Mouse (Mus musculus) olfactory bulb, adult 2 months (tissue): ENCODE measurements around the gene Surf6. TPM values are rescaled to one million over a fixed set of nuclear protein-coding genes. Genes with fewer than 3 reads are reported as not detected.

Source experiments
- H3K27ac ChIP-seq: fragments of 200-500 bp; 2 replicates; pipeline ENCODE4 v1.5.1; 2012; ENCODE audit warnings: low read depth, low read length; ENCODE audit not compliant: insufficient read depth
- H3K4me1 ChIP-seq: fragments of 200-500 bp; 2 replicates; pipeline ENCODE4 v1.6.1; 2012; ENCODE audit warnings: low read length; ENCODE audit not compliant: control insufficient read depth, insufficient read depth
- H3K4me3 ChIP-seq: fragments of 200-500 bp; 2 replicates; pipeline ENCODE4 v1.5.1; 2012; ENCODE audit warnings: mild to moderate bottlenecking, low read depth, low read length, moderate library complexity; ENCODE audit not compliant: insufficient read depth
- CTCF ChIP-seq: fragments of 200-500 bp; IDR thresholded peaks from 2 replicates; pipeline ENCODE4 v1.5.1; 2012; ENCODE audit warnings: low read depth, mild to moderate bottlenecking, low read length, moderate library complexity; ENCODE audit not compliant: insufficient read depth
- POLR2A ChIP-seq: fragments of 200-500 bp; IDR thresholded peaks from 2 replicates; pipeline ENCODE4 v1.6.1; 2012; ENCODE audit warnings: mild to moderate bottlenecking, low read depth, low read length, moderate library complexity; ENCODE audit not compliant: insufficient read depth
- WGBS: fragments of 180-500 bp; shearing (Covaris S2); methylation state at CpG from one replicate; pipeline ENCODE4 v1.1.7; 2018; 5-methylcytosine and 5-hydroxymethylcytosine counted together
- polyA plus RNA-seq: library from polyadenylated mRNA; stranded (reverse); fragments of >200 nt; gene quantifications from 2 replicates; pipeline ENCODE4 v1.2.4, GENCODE M21; 2012; ENCODE audit warnings: low replicate concordance; ENCODE audit not compliant: missing spikeins, insufficient read depth, insufficient read length

Gene Surf6
- polyA plus RNA-seq, 1 experiment = not detected

- Histone ChIP-seq H3K4me3 (no peak within 1 kb of the TSS), H3K27ac (no peak within 1 kb of the TSS), H3K4me1 (no peaks in the 10 kb centered on the region)
- WGBS = 60% methylated on average over 3 of the region's 3 CpGs
- TF ChIP-seq CTCF (no peak), POLR2A (no peak)
These were observed 37.8 kb downstream of the Surf6 start, which contains the start of gene Abo for GRCm38 (mm10) chr2:26864879-26865278. Gene Abo, minus strand, starts transcription at chr2:26864979.

- Histone ChIP-seq H3K27ac (no peak overlapping the region), H3K4me1 (no peaks in the 10 kb centered on the region), H3K4me3 (no peak overlapping the region)
- TF ChIP-seq POLR2A (no peak), CTCF (no peak)
- 76% methylated on average over 3 of the region's 3 CpGs for WGBS
These were observed 39.8 kb downstream of the Surf6 start for GRCm38 (mm10) chr2:26862856-26863255.

GRCm38 (mm10) chr2:26847706-26848105 is 55.0 kb downstream of the Surf6 start:
- Histone ChIP-seq H3K27ac (no peak overlapping the region), H3K4me1 (no peaks in the 10 kb centered on the region), H3K4me3 (no peak overlapping the region)
- WGBS = 68% methylated on average over 2 of the region's 2 CpGs
- TF ChIP-seq CTCF (no peak), POLR2A (no peak)

Other genes starting within 250 kb of the Surf6 start
- not detected in 2 replicates for gene Lcn4, start 231.6 kb downstream of the Surf6 start, polyA plus RNA-seq
- not detected in 2 replicates for gene Abo, start 37.9 kb downstream of the Surf6 start, polyA plus RNA-seq
- gene Med22, start 7.8 kb upstream of the Surf6 start, polyA plus RNA-seq = not detected in 2 replicates
- gene Rpl7a, start 7.9 kb upstream of the Surf6 start, polyA plus RNA-seq = not detected in 2 replicates
- gene Surf2, start 13.5 kb upstream of the Surf6 start, polyA plus RNA-seq = not detected in 2 replicates
- gene Surf1, start 13.7 kb upstream of the Surf6 start, polyA plus RNA-seq = not detected in 2 replicates
- not detected in 2 replicates for gene Surf4, start 31.0 kb upstream of the Surf6 start, polyA plus RNA-seq
- gene Stkld1, start 31.2 kb upstream of the Surf6 start, polyA plus RNA-seq = not detected in 2 replicates
- gene Rexo4, start 61.5 kb upstream of the Surf6 start, polyA plus RNA-seq = not detected in 2 replicates
- gene Adamts13, start 70.5 kb upstream of the Surf6 start, polyA plus RNA-seq = not detected in 2 replicates
- not detected in 2 replicates for gene Cacfd1, start 107.0 kb upstream of the Surf6 start, polyA plus RNA-seq
- not detected in 2 replicates for gene Slc2a6, start 125.1 kb upstream of the Surf6 start, polyA plus RNA-seq
- gene Mymk, start 169.3 kb upstream of the Surf6 start, polyA plus RNA-seq = not detected in 2 replicates
- gene Adamtsl2, start 176.5 kb upstream of the Surf6 start, polyA plus RNA-seq = not detected in 2 replicates
- gene Fam163b, start 239.6 kb upstream of the Surf6 start, polyA plus RNA-seq = 155 TPM in 1 of 2 replicates, not detected in the other